Mouse (Mus musculus): ENCODE measurements around the gene Slc25a16.
A peak's percentile ranks its signal among the peaks of the same experiment; 100 is the strongest.
"Not testable (repeated sequence)": the region's sequence is repeated elsewhere in the genome, so short reads cannot be mapped to it uniquely, and the experiment has no call there.

Gene Slc25a16

DNA sequence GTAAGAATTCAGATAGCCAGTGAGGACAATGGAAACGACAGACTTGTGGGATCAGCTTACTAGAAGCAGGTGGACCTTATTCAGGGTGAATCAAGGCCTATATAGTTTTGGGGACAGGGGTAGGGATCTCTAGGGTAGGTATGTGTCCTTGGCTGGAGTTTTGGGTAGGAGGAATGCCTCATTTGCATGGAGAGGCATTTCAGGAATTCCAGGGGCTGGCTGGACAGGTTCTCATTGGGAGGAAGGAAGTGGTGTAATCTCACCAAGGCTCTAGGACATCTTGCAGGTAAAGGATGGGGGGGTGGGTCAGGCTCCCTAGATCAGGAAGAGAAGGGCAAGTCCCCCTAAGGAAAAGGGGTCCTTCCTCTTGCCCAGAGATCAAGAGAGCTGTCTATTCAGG, 17.6 kb upstream of the Slc25a16 start:
- DNase-seq (ENCODE audit: low read depth, low spot score) = no peak

DNA sequence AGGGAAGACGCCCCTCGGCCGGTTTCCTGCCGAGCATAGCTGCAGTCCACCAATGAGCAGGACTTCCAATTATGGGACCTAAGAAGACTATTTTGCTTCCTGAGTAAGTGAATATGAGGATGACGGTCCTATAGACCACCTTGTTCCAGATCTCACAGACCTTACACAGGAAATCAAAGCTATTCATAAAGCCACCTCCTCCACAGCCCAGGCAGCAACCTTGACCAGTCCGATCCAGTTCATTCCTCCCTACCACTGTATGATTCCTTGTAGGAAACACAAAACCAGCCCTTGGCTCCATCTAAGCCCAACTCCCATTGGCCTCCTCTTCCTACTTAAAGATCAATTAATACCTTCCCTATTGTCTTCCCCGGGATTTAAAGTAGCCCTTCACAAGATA, 14.1 kb upstream of the Slc25a16 start:
- DNase-seq (ENCODE audit: low read depth, low spot score) = no peak

DNA sequence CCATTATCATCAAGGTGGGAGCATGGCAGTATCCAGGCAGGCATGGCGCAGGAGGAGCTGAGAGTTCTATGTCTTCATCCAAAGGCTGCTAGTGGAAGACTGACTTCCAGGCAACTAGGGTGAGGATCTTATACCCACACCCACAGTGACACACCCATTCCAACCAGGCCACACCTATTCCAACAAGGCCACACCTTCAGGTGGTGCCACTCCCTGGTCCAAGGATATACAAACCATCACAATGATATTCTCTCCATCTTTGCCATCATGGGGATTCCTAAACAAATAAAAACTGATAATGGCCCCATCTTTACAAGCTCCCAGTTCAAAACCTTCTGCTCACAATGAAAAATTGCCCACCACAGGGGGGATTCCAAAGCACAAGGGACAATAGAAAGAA, 11.5 kb upstream of the Slc25a16 start, which contains the start of gene Tet1:
TSS of gene Tet1 (minus strand) at position 101 of the 400 bp plus-strand sequence.
- DNase-seq (ENCODE audit: low read depth, low spot score) = not testable (repeated sequence)

DNA sequence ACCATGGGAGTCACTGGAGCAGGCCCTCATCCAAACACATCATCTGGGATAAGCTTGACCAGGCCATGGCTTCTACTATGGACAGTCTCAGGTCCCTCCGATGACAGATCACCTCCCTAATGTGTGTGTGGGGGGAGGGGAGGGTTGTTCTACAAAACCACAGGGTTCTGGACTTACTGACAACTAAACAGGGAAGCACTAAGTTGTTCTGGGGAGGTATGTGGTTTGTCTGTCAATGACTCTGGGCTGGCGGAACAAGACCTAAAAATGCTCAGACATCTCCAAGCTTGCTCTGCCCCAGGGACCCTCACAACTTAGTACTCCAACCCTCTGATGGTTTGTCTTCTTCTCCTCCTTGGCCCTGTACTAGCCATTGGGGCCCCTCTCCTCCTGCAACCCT, 9.3 kb upstream of the Slc25a16 start:
- no peak for DNase-seq (ENCODE audit: low read depth, low spot score)

DNA sequence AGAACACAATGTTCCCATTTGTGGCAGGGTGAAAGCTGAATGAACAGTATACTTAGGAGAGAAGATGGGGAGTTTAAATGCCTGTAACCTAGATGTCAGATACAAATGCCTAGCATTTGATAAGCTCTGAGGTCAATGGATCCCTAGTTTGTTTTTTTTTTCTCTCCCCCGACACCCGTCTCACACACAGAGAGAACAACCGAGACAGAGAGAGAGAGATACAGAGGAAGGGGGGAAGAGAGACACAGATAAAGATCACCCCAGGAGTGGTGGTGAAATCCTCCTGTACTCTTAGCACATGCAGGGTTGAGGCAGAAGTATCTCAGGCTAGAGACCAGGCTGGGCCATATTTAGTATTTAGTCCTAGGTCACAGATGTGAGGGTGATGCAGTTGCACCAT, 1.4 kb upstream of the Slc25a16 start:
- no peak for DNase-seq (ENCODE audit: low read depth, low spot score)

DNA sequence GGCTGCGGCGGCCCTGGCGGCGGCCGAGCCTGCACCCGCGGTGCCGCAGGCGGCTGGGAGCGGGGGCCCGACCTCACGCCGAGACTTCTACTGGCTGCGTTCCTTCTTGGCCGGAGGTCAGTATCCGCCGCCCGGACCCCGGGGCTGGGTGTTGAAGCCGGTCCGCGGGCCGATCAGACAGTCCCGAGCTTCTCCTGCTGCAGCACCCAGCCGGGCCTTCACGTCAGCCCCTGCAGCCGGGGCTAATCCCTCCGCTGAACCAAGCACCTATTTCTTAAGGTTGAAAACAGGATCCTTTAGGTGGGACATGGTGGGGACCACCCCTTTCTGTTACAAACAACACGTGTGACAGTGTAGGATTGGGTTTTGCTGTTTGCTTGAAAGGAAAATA, 328 bp downstream of the Slc25a16 start:
- DNase-seq (ENCODE audit: low read depth, low spot score) = no peak

DNA sequence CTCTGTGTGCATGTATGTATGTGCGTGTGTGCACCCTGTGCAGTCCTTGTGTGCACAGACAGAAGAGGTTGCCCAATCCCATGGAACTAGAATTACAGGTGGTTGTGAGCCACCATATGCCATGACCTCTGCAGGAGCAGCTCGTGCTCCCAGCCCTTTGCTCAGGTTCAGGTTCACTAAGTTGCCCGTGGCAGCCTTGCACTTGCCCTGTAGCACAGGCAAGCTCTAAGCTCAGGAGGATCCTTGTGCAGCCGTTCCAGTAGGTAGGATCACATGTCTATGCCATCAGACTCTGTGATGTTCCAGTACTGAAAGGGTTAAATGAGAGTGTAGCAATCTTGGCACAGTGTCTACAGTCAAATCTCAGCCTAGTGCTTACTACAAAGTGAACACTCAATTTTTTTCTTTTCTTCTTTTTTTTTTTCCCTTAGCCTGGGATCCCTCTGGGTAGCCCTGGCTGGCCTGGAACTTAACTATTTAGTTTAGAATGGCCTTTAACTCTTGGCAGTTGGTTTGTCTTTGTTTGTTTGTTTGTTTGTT, 3.7 kb downstream of the Slc25a16 start:
- no peak for DNase-seq (ENCODE audit: low read depth, low spot score)

DNA sequence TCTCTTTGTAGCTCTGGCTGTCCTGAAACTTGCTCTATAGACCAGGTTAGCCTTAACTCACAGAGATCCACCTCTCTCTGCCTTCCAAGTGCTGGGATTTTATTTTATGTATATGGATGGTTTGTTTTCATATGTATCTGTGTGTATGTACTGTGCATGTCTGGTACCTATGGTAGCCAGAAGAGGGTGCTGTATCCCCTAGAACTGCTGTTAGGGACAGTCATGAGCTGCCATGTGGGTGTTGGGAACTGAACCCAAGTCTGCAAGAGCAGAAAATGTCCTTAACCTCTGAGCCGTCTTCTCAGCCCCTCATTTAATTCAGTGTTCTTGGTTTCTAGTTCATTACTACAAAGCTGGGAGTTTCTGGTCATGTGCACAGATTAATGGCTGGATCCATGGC, 11.9 kb downstream of the Slc25a16 start:
- DNase-seq (ENCODE audit: low read depth, low spot score) = no peak

DNA sequence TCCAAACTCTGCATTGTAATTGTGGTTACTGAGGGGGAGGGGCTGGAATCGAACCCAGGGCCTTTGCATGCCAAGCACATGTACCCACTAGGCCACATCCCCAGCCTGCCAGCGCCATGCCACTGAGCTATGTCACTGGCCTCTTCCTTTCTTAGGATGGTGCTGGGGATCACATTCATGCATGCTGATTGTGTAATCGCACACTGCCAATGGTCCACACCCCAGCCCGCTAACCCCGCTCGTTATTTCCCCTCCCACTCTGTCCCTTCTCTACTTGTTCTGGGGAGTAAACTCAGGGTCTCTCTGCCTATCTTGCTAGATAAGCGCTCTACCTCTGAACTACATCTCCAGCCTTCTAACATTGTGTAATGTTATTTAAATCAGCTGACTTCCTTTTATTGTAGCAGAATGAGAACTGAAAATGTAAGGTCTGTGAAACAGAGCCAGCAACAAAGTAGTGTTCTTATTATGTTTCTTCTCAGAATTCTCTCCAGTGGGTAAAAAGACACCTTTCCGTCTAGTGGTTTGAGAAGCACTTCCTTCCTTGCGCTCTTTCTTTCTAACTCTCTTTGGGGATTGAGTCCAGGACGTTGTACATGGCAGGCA, 24.6 kb downstream of the Slc25a16 start:
- DNase-seq (ENCODE audit: low read depth, low spot score) = no peak

DNA sequence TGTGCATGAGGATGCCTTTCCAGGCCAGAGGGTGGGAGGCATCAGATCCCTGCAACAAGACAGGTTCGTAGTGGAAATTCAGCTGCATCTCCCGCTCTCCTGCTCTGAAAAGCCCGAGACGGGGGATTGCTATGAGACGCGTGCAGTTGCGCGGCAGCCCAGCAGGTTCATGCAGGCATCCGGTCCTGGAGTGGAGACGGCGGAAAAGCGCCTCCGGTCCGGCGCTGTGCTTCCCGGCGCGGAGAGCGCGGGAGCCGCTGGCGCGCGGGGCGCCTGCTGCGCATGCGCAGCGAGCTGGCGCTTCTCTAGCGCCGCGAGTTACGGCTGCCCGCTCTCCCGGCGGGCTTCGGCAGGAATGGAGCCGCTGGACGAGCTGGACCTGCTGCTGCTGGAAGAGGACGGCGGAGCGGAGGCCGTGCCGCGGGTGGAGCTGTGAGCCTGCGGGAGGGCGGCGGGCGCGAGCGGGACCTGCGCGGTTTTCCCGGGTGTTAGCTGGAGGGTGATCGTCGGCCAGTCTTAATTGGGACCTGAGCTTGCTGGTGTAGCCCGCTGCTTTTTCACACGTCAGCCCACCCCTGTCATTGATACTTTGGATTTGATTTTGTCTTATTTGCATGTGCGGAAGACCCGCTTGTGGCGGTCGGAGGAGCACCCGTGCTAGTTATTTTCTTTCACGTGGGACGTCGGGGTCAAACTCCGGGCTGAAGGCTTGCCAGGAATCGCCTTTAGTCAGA, 26.5 kb downstream of the Slc25a16 start, which contains the start of gene Dna2:
TSS of gene Dna2 (plus strand) at position 289 of the 734 bp plus-strand sequence.
- peak; percentile 94 for DNase-seq (ENCODE audit: low read depth, low spot score)

DNA sequence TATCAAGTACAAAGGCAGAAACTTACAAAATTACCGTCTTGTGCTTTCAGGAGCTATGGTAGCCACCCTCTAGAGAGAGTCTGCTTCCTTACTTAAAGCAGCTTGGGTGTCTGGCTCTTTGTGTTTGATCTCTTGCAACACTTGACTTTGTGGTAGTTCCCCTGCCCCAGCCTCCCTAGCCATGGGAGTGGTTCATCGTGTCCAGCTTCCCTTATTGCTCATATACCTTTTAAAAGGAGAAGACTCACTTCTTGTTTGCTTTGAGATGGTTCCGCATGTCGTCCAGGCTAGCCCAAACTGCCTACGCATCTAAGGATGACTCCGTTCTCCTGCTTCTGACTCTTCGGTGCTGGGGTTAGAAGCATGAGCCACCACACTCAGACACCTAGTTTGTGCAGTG, 28.1 kb downstream of the Slc25a16 start:
- no peak for DNase-seq (ENCODE audit: low read depth, low spot score)

DNA sequence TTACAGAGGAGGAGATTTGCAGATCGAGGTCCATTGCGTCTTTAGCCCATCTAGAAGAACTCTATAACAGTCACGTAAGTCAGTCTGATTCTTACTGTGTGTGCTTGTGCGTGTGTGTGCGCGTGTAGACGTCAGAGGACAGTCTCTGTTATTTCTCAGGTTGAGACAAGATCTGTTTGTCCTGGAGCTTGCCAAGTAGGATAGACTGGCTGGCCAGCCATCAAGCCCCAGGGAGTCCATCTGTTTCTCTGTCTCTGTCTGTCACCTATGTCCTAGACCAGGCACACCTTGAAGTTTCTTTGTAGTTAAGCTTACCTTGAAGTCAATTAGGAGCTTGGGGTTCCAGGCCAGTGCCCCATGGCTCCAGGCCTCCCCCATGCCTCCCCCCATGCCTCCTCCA, 43.5 kb downstream of the Slc25a16 start:
- DNase-seq (ENCODE audit: low read depth, low spot score) = no peak

DNA sequence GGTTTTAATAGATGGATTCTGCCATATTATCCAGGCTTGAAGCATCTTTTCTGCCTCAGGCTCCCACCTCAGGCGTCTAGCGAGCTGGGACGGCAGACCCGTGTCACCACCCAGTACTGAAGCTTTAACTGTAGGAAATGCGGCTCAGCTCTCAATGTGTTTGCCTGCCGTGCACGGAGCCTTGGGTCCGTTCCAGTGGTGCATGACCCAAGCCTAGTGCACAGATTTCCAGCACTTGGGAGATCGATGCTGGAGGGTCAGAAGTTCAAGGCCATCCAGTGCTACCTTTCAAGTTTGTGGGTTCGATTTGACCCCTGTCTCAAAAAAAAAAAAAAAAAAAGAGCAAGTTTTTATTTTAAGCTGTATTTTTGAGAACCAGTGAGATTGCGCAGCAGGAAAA, 45.4 kb downstream of the Slc25a16 start:
- DNase-seq (ENCODE audit: low read depth, low spot score) = no peak

DNA sequence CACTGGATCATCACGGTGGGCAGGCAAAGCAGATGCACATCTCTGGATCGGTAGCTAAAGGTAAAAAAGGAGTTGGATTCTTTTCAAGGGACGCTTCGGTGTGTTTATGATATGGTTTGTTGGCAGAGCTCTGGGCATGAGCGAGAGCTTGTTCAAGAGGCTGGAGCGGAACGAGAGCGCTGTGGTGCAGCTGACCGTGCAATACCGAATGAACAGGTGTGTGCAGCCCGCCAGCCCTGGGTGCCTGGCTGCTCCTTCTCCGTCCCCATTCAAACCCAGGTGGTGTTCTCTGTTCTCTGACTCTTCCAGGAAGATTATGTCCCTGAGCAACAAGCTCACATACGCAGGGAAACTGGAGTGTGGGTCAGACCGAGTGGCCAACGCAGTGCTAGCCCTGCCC, 45.9 kb downstream of the Slc25a16 start:
- no peak for DNase-seq (ENCODE audit: low read depth, low spot score)

DNA sequence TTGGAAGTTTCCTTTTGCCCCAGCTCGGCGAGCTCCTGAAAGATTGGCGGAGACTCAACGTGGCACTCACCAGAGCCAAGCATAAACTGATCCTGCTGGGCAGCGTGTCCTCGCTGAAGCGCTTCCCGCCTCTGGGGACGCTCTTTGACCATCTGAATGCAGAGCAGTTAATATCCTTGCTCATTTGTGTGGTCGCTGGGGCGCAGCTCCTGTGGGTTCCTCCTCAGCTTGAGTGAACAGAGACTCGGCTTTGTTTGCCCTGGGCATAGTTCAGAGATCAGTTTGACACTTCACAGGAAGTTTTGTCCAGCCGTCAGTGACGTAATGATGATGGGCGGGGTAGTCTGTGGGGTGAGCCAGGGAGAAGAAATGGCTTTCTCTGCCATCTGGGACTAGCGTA, 51.4 kb downstream of the Slc25a16 start:
- no peak for DNase-seq (ENCODE audit: low read depth, low spot score)

DNA sequence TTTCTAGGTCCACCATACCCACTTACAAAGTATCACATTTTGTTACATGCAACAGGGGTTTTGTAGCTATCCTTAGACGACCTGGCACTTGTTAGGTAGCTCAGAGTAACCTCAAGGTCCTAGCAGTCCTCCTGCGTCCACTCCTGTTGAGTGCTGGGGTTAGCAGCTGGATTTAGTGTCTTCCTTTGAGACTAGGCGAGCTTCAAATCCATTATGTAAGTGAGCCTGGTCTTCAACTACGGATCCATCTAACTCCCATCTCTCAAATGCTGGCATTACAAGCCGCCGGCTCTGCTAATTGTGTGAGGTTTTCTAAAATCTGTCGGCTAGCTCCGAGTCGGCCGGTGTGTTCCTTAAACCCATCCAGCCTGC, 59.2 kb downstream of the Slc25a16 start:
- DNase-seq (ENCODE audit: low read depth, low spot score) = no peak

DNA sequence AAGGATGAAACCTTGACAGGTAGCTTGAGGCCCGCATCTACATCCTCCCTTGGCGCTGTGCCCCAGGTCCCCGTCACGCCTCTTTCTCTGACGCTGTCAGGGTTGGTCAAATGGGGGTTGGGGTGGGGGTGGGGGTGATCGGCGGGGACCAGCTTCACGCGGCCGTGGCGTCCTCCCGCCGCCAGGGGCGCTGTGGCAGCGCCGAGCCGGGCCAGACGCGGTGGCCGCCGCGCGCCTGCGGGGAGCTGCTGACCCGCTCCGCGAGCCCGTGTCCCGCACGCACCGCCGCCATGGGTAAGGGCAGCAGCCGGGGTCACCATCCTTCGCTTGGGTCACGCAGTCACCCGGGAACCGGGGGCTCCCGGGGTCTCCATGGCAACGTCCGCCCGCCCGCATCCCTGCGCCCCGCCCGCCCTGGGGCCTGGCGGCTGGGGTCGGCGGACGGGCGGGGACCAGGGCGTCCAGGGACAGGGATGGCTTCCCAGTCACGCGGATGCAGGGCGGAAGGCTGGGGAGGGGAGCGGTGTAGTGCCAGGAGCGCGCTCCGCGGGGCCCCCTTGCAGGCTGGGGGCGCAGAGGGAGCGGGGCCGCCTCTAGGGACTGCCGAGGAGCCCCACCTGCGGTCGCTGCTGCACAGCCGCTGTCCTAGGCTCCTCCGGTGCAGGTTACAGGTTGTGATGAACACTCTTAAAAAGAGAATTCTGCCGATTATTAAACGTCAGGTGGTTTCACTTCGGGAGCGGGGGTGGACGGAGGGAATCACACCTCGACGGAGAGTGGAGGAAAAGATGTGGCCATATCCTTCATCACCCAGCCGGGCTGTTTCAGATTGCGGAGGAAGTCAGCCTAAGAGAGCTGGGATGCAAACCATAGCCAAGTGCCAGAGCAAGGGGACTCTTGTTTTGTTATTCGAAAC, 59.9 kb downstream of the Slc25a16 start, which contains the start of gene Rufy2:
TSS of gene Rufy2 (plus strand) at position 185 of the 916 bp plus-strand sequence.
- DNase-seq (ENCODE audit: low read depth, low spot score) = peak; percentile 89

DNA sequence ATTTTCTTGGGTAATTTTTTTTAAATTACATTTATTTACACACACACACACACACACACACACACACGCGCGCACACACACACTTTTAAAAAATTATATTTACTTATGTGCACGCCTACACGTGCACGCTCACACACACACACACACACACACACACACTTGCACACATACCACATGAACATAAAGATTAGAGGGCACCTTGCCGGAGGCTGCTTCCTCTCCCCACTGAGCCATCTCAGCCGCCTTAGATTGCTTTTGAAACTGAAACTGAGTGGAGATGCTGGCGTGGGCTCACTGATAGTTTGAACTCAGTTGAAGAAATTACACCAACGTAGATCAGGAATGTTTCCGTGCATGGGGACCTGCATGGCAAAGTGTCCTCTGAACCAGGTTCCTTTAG, 63.6 kb downstream of the Slc25a16 start:
- DNase-seq (ENCODE audit: low read depth, low spot score) = no peak

DNA sequence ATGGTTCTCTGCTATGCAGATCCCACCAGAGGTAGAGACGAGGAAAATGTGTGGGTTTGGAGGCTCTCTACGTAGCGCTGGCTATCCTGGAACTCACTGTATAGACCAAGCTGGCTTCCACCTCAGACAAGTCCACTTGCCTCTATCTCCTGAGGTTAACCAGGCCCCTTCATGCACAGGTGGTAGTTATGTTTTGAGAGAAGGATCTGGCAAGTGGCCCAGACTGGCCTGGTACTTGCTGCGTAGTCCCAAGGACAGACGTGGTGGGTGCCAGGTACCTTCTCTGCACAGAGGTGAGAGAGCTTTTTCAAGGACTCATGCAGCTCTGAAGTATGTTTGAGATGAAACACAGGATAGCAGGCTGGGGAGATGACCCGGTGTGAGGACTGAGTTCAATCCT, 64.1 kb downstream of the Slc25a16 start:
- no peak for DNase-seq (ENCODE audit: low read depth, low spot score)

DNA sequence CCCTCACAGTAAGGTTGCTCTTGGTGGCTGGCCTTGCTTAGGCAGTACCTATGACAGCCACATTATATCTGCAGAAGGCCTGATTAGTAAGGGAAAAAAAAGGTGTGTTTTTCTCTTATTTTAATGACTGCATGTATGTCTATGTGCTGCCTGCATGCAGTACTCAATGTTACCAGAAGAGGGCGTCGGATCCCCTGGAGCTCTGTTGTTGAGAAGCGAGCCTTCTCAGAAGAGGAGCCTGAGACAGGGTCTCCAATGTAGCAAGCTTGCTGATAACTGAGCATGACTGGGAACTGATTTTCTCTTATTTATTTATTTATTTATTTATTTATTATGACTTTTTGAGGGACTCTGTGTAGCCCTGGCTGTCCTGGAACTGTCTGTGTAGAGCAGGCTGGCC, 66.9 kb downstream of the Slc25a16 start:
- DNase-seq (ENCODE audit: low read depth, low spot score) = peak; percentile 50

DNA sequence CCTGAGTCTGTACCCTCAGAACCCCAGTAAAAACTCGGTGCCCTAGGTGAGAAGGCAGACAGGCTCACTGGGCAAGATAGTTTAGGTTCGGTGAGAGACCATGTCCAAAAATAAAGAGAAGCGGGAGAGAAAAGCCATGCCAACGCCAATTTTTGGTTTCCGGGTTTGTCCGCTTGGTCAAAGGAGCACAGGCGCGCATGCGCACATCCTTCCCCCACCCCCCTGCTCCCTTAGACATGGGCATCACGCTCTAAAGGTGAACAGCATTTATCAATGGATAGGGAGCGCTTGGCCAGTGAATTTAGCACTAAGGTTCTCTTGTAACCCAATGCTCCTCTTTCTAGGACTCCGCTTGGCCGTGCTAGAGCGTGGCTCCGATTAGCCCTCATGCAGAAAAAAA, 70.2 kb downstream of the Slc25a16 start:
- no peak for DNase-seq (ENCODE audit: low read depth, low spot score)

DNA sequence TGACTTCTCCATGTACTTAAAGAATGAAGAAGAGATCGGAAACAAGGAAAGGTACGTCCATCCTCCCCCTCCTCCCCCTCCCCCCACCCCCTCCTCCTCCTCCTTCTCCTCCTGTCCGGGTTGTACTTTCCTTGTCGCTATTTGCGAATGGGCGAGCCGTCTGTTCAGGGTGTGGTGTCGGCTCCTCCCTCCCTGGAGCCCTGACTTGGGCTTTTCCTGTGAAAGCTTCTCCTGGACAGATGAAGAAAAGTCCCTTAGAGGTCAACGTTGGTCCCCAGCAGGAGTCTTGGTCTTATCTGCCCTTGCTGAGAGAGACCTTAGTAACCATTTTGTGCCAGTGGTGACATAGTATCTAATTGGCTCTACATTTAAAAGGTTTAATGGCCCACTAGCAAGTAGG, 73.6 kb downstream of the Slc25a16 start:
- DNase-seq (ENCODE audit: low read depth, low spot score) = no peak
